Mouse (Mus musculus): ENCODE data around the gene Carmil3.

Carmil3 gene

DNA sequence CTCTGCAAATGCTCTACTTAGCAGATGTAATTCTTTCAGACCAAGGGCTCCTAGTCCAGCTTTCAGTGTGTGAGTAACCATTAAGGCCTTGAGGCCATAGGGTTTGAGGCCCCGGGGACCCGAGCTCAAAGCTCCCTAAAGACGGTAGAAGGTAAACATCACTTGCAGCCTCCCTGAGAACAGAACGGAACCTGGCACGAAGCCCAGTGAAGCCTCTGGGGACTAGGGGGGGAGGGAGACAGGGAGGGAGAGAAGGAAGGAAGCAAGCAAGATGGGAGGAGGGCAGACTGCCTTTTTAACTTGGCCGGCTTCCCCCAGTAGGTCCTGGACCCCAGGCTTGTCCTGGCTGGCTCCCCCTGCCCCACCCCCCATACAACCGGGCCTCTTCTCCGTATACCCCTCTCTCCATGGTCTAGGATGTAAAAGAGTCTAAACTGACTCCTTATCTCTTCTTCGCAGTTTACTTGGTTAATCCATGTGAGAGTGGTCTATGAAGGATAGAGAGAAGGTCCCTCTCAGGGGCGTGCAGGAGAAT, 50.4 kb downstream of the Carmil3 start:
- peak; percentile 77 for DNase-seq (ENCODE audit: extremely low read depth, insufficient read length, low spot score)

DNA sequence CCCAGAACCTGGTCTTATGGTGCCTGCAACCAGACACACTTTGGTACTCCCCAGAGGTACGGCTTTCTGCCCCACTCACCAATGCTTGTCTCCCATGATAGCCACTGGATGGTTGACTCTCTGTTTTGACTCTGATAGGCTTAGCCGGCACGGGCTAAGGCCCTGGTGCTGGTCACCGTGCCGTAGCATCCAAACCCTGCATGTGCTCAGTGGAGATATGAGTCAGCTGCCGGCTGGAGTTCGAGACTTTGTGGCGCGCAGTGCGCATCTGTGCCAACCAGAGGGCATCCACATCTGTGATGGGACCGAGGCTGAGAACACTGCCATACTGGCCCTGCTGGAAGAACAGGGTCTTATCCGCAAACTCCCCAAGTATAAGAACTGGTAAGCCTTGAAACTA, 51.8 kb downstream of the Carmil3 start:
- no peak for DNase-seq (ENCODE audit: extremely low read depth, insufficient read length, low spot score)

DNA sequence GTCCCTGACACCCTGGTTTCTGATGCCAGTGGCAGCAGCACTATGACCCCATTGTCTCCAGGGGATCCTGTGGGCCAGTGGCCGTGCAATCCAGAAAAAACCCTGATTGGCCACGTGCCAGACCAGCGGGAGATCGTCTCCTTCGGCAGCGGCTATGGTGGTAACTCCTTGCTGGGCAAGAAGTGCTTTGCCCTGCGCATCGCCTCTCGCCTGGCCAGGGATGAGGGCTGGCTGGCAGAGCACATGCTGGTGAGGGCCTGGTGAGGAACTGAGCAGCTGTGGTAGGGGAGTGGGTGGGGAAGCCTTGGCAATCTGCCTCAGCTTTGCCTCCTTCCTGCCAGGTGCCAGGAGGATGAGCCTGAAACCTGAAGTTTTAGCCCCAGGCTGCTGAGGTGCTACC, 53.9 kb downstream of the Carmil3 start:
- DNase-seq (ENCODE audit: extremely low read depth, insufficient read length, low spot score): no peak

DNA sequence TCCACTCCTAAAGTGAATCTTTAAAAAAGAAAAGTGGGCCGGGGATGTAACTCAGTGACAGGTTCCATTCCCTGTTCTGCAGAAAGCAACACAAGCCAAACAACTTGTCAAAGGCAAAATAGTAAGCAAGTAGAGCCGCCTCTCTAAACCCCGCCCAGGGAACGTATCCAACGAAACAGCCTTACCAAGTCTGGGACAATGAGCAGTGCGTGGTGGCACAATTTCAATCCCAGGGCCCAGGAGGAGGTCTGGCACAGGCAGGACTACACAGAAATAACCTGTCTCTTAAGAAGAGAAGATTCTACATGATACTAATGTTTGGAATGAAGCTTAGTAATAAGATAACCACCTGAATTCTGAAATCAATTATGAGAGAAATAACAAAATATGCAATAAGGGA, 59.7 kb downstream of the Carmil3 start:
- DNase-seq (ENCODE audit: extremely low read depth, insufficient read length, low spot score): no peak

DNA sequence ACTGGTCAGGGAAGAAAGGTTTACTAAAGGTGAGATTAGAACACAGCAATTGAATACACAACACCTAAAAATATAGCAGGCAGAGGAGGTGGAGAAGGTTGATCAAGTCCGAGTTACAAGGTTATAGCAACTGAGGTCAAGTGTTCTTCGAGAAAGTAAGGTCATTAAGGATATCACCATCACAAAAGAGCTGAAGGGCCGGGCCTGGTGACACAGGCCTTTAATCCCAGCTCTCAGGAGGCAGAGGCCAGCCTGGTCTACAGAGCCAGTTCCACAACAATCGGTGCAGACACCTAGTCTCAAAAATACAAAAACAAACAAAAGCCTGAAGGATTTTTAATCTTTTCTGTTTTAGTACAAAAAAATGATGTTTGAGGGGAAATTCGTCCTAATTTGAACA, 60.9 kb downstream of the Carmil3 start:
- no peak for DNase-seq (ENCODE audit: extremely low read depth, insufficient read length, low spot score)

DNA sequence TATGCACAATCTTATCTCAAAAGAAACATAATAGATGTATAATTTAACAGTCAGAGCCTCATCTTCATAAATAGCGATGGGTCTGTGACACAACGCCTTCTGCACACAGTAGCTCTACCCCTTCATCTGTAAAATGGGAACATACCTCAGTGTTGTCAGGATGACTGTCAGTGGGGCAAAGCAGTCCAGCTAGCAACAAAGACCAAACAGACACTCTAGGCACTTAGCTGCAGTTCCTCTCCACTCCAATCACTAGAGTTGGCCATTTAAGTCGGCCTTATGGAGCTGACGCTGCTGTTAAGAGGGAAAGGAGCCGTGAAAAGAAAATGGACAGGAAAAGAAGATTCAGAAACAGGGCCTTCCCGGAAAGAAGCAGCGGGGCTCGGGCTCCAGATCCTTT, 61.3 kb downstream of the Carmil3 start:
- DNase-seq (ENCODE audit: extremely low read depth, insufficient read length, low spot score): no peak

DNA sequence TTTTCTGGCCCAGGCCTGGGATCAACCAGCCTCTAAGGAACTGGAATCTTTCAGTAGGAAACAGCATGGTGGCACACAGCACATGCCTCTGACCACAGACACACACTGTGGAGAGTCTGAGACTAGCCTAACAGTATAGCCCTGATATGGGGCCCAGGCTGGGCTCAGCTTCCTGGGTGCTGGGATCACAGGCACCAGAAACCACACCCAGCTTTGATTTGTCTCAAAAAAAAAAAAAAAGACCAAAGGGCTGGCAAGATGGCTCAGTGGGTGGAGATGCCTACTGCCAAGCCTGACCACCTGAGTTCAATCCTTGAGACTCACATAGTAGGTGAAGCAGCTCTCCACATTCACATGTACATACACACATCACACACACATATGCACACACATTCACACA, 64.2 kb downstream of the Carmil3 start:
- DNase-seq (ENCODE audit: extremely low read depth, insufficient read length, low spot score): no peak

DNA sequence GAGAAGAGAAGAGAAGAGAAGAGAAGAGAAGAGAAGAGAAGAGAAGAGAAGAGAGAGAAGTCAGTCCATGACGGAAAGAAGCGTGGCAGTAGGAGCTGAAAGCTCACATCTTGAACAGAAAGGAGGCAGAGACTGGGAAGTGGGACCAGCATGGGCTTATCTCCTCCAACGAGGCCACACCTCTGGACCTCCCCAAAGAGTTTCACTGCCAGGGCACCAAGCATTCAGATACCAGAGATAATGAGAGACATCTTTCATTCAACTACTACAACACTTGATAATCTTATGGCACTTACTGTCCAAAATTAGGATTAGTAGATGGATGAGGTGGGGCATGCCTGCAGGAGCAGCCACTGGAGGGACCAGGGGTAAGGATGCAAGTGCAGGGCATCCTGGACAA, 65.3 kb downstream of the Carmil3 start:
- DNase-seq (ENCODE audit: extremely low read depth, insufficient read length, low spot score): no peak

DNA sequence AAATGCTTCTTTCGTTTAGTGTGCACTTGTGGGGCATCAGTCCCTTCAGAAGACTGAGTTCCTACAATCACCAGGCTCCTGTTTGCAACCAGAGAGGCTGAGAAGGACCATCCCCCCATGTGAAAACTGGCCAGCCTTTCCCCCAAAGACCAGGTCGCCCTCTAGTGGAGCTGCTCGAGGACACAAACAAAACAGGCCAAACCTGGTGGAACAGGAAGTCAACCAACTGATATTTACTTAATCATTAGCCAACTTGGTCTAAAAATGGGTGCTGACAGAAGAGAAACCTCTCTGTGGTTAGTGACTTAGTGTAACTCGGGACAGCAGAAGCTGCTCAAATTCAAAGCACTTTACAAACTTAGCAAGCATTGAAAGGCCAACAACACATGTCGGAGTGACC, 66.6 kb downstream of the Carmil3 start:
- peak; percentile 41 for DNase-seq (ENCODE audit: extremely low read depth, insufficient read length, low spot score)

DNA sequence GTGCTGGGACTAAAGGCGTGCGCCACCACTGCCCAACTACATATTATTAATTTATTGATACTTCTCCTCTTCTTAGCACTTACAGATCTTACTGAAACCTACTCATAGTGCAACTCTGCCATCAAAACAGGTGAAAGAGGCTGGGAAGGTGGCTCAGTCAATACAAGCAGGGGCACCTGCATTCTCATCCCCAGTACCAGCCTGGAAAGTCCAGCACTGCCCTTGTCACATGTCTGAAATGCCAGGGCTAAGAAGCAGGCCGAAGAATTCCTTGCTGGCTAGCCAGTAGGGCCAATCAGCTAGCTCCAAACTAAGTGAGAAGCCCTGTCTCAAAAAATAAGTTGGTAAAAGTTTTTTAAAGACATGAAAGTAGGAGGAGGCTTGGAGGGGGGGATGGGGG, 67.1 kb downstream of the Carmil3 start:
- no peak for DNase-seq (ENCODE audit: extremely low read depth, insufficient read length, low spot score)

Data from 3134 (cell line).